Mouse (Mus musculus) neural tube, embryonic 14.5 days (tissue): Measurements from ENCODE around the gene Ddrgk1. TPM values are rescaled to one million over a fixed set of nuclear protein-coding genes. Genes with fewer than 3 reads are reported as not detected.
A peak's percentile ranks its signal among the peaks of the same experiment; 100 is the strongest.
"Not testable (repeated sequence)": the region's sequence is repeated elsewhere in the genome, so short reads cannot be mapped to it uniquely, and the experiment has no call there.

Experiments
- ATAC-seq: fragments of 200-750 bp; cut with Nextera tagmentation; 2 replicates; pipeline ENCODE4 v1.8.0; 2017; ENCODE audit warnings: low read depth, mild to moderate bottlenecking, moderate TSS enrichment, moderate library complexity
- H3K27ac ChIP-seq: fragments of 300-500 bp; sonication (generic); 2 replicates; pipeline ENCODE4 v1.5.1; 2014; ENCODE audit warnings: low read depth, mild to moderate bottlenecking, control low read depth, low read length, moderate library complexity, mixed read lengths
- H3K27me3 ChIP-seq: fragments of 300-500 bp; sonication (generic); 2 replicates; pipeline ENCODE4 v1.6.1; 2014; ENCODE audit warnings: low read length; ENCODE audit not compliant: control insufficient read depth, insufficient read depth
- H3K36me3 ChIP-seq: fragments of 300-500 bp; sonication (generic); 2 replicates; pipeline ENCODE4 v1.6.1; 2014; ENCODE audit warnings: low read length, mixed read lengths; ENCODE audit not compliant: control insufficient read depth, insufficient read depth
- H3K4me1 ChIP-seq: fragments of 300-500 bp; sonication (generic); 2 replicates; pipeline ENCODE4 v1.6.1; 2014; ENCODE audit warnings: low read length; ENCODE audit not compliant: control insufficient read depth, insufficient read depth
- H3K4me2 ChIP-seq: fragments of 300-500 bp; sonication (generic); 2 replicates; pipeline ENCODE4 v1.6.1; 2014; ENCODE audit warnings: mild to moderate bottlenecking, low read depth, low read length, control low read depth
- H3K4me3 ChIP-seq: fragments of 300-500 bp; sonication (generic); 2 replicates; pipeline ENCODE4 v1.5.1; 2014; ENCODE audit warnings: low read depth, low read length, control low read depth, mixed read lengths
- H3K9ac ChIP-seq: fragments of 300-500 bp; sonication (generic); replicated peaks from 2 replicates; pipeline ENCODE4 v1.6.1; 2014; ENCODE audit warnings: low read depth, mild to moderate bottlenecking, control low read depth, low read length, mixed read lengths
- H3K9me3 ChIP-seq: fragments of 300-500 bp; sonication (generic); 2 replicates; pipeline ENCODE4 v1.6.1; 2016; ENCODE audit warnings: low read length; ENCODE audit not compliant: control insufficient read depth
- WGBS: fragments of 180-500 bp; shearing (Covaris S2); extraction: QIAGEN DNeasy Blood & Tissue Kit; methylation state at CpG from one replicate; pipeline ENCODE4 v1.1.7; 2014; 5-methylcytosine and 5-hydroxymethylcytosine counted together
- polyA plus RNA-seq: library from polyadenylated mRNA; unstranded; fragments of >200 nt; fragmentation: Nextera tagmentation; extraction: Ambion mirVana; gene quantifications from 2 replicates; pipeline ENCODE4 v1.2.1, GENCODE M21; 2014

Gene Ddrgk1
- polyA plus RNA-seq, 1 experiment from 2014 or later = 77.0 TPM

GRCm38 (mm10) chr2:130658530-130658929 lies 5.9 kb downstream of the Ddrgk1 start:
- Histone ChIP-seq H3K4me2 (no peak overlapping the region), H3K4me1 (peaks cover 7% of the 10 kb centered on the region), H3K27me3 (no peaks in the 10 kb centered on the region), H3K27ac (no peak overlapping the region), H3K9ac (no peak overlapping the region), H3K9me3 (no peaks in the 10 kb centered on the region), H3K4me3 (no peak overlapping the region), H3K36me3 (peaks cover 71% of the 10 kb centered on the region)
- ATAC-seq = no peak
- WGBS = 98% methylated on average over 10 of the region's 10 CpGs

DNA sequence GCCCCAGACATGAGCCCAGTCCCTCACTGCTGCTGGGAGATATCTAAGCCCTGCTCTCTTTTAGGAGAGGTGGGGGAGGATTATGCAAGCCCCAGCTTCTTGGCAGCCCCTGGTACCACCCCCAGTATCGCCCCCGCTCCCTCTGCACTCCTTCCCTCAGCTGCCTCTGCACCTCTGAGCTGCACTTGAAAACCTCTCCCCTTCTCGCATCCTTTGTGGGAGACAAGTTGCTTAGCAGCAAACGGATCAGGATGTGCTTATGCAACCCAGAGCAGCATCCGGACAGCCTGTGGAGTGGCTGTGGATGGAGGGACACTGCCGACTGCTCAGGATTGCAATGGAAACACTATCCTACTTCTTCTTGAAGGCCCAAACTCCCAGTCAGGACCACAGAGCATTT lies 6.9 kb downstream of the Ddrgk1 start:
- 86% methylated on average over 6 of the region's 6 CpGs for WGBS
- no peaks in the 10 kb centered on the region for H3K27me3 ChIP-seq
- H3K9me3 ChIP-seq = no peaks in the 10 kb centered on the region
- H3K27ac ChIP-seq = no peak overlapping the region
- H3K4me1 ChIP-seq = no peaks in the 10 kb centered on the region
- H3K36me3 ChIP-seq = peaks cover 74% of the 10 kb centered on the region
- no peak overlapping the region for H3K4me3 ChIP-seq
- no peak overlapping the region for H3K9ac ChIP-seq
- ATAC-seq = no peak
- no peak overlapping the region for H3K4me2 ChIP-seq

- H3K4me2 ChIP-seq = no peak overlapping the region
- no peaks in the 10 kb centered on the region for H3K4me1 ChIP-seq
- no peaks in the 10 kb centered on the region for H3K27me3 ChIP-seq
- H3K9me3 ChIP-seq = no peaks in the 10 kb centered on the region
- 95% methylated on average over 9 of the region's 9 CpGs for WGBS
- H3K36me3 ChIP-seq = peaks cover 68% of the 10 kb centered on the region
- no peak for ATAC-seq
- H3K4me3 ChIP-seq = no peak overlapping the region
- H3K9ac ChIP-seq = no peak overlapping the region
- no peak overlapping the region for H3K27ac ChIP-seq
Measured at GRCm38 (mm10) chr2:130656536-130656935, 7.9 kb downstream of the Ddrgk1 start.

DNA sequence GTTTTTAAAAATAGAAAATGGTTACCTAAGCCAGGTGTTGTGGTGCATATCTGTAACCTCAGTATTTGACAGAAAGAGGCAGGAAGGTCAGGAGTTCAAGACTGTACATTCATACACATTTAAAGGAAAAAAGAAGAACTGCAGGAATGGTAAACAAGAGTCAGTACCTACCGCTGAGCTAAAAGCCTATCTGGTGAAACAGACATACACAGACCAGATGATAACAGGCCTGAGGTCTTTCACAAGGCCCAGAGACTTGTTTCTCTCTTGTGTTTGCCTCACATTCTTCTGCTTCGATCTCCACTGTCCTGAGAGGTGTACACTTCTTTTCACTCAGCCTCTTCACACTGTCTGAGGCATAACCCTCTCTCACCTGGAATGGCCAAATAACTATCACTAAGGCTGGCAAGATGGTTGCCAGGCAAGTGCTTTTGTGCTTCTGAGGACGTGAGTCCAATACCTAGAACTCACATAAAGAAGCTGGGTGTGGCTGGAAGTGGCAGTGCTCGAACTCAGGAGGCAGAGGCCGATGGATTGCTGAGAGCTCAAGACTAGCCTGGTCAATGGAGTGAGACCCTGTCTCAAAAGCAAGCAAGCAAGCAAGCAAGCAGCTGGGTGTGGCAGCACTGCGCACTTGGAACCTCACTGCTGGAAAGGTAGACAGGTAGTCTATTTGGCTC lies 8.7 kb downstream of the Ddrgk1 start:
- H3K4me1 ChIP-seq = no peaks in the 10 kb centered on the region
- H3K36me3 ChIP-seq = peaks cover 64% of the 10 kb centered on the region
- no peak overlapping the region for H3K4me2 ChIP-seq
- H3K9me3 ChIP-seq = no peaks in the 10 kb centered on the region
- H3K9ac ChIP-seq = no peak overlapping the region
- no peak overlapping the region for H3K4me3 ChIP-seq
- H3K27me3 ChIP-seq = no peaks in the 10 kb centered on the region
- 95% methylated on average over 6 of the region's 6 CpGs for WGBS
- H3K27ac ChIP-seq = no peak overlapping the region
- ATAC-seq = no peak

- no peak overlapping the region for H3K4me3 ChIP-seq
- ATAC-seq = no peak
- H3K4me1 ChIP-seq = no peaks in the 10 kb centered on the region
- H3K9ac ChIP-seq = no peak overlapping the region
- H3K27ac ChIP-seq = no peak overlapping the region
- no peaks in the 10 kb centered on the region for H3K27me3 ChIP-seq
- no peaks in the 10 kb centered on the region for H3K9me3 ChIP-seq
- H3K4me2 ChIP-seq = no peak overlapping the region
- H3K36me3 ChIP-seq = peaks cover 46% of the 10 kb centered on the region
- 97% methylated on average over 1 of the region's 1 CpGs for WGBS
Measured at GRCm38 (mm10) chr2:130653760-130654159, 10.7 kb downstream of the Ddrgk1 start.

DNA sequence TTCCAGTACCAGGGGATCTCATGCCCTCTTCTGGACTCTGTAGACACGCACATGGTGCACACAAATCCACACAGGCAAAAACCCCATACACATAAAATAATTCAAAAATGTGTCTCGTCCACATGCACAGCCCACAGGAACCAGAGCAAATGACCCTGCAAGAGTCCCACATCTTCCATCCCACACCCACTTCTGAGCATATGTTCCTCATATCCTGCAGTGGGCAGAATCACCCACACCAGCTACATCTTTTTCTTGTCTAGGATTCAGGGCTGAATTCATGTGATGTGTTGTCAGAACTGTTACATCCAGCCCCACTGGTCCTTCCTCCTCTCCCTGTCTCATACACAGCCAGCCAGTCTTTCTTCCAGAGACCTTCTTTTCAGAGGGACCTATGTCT lies 11.2 kb downstream of the Ddrgk1 start:
- Histone ChIP-seq H3K4me2 (no peak overlapping the region), H3K9me3 (no peaks in the 10 kb centered on the region), H3K4me1 (no peaks in the 10 kb centered on the region), H3K4me3 (no peak overlapping the region), H3K27me3 (no peaks in the 10 kb centered on the region), H3K27ac (no peak overlapping the region), H3K9ac (no peak overlapping the region), H3K36me3 (peaks cover 44% of the 10 kb centered on the region)
- ATAC-seq = no peak
- WGBS = 92% methylated on average over 2 of the region's 2 CpGs

DNA sequence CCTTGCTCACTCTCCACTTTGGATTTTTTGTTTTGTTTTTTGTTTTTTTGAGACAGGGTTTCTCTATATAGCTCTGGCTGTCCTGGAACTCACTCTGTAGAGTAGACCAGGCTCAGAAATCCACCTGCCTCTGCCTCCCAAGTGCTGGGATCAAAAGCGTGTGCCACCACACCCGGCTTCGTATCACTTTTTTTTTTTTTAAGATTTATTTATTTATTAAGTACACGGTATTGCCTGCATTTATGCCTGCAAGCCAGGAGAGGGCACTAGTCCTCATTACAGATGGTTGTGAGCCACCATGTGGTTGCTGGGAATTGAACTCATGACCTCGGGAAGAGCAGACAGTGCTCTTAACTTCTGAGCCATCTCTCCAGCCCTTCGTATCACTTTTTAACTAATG lies 15.4 kb downstream of the Ddrgk1 start:
- not testable (repeated sequence) for H3K9me3 ChIP-seq, ATAC-seq, H3K36me3 ChIP-seq, H3K9ac ChIP-seq, H3K27me3 ChIP-seq, H3K4me1 ChIP-seq, H3K27ac ChIP-seq, H3K4me2 ChIP-seq, H3K4me3 ChIP-seq
- 88% methylated on average over 6 of the region's 6 CpGs for WGBS

- Histone ChIP-seq H3K36me3 (no peaks in the 10 kb centered on the region), H3K4me3 (no peak overlapping the region), H3K9ac (no peak overlapping the region), H3K9me3 (no peaks in the 10 kb centered on the region), H3K27me3 (no peaks in the 10 kb centered on the region), H3K4me2 (no peak overlapping the region), H3K27ac (no peak overlapping the region), H3K4me1 (peaks cover 2% of the 10 kb centered on the region; the same call in 1 of the 2 replicates)
- 82% methylated on average over 4 of the region's 4 CpGs for WGBS
- no peak for ATAC-seq
Measured at GRCm38 (mm10) chr2:130645198-130645597, 19.3 kb downstream of the Ddrgk1 start.

DNA sequence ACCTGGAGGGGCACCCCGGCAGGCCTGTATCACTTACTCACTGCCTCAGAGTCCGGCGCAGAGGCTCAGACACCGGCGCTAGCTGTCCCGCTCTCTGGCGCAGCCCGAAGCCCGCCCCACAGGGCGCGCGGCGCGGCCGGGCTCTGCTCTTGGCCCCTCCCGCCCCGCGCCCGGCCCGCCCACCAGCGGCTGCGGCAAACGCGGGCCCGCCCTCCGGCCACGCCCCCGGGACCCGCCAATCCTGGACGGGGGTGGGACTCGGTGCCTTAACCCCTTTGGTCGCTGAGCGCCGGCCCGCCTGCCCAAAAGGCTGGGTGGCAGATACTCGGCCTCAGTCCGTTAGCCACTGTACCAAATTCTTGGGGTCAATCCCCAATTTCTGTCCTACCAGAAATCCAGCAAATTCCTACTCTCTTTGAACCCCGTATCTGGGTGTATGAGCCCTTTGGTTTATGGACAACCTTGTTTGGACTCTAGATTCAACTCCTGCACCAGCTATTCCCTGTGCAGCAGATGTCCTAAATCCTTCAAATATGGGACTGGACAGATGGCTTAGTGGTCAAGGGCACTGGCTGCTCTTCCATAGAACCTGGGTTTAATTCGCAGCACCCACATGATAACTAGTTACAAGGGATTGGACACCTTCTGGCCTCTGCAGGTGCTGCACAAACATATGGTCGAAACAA lies 21.6 kb downstream of the Ddrgk1 start, which contains the start of gene Lzts3:
Lzts3 (minus strand) TSS at position 120 of the 686 bp plus-strand sequence.
- Histone ChIP-seq H3K27me3 (0 out of 2 replicates have a peak, but pooled peaks cover 2% of the 10 kb centered on the region), H3K4me1 (peaks cover 2% of the 10 kb centered on the region; the same call in 1 of the 2 replicates), H3K4me3 (peak within 1 kb of the TSS; percentile 68), H3K4me2 (peak within 1 kb of the TSS; percentile 78), H3K27ac (peak within 1 kb of the TSS; percentile 72), H3K36me3 (no peaks in the 10 kb centered on the region), H3K9me3 (no peaks in the 10 kb centered on the region), H3K9ac (peak within 1 kb of the TSS; percentile 83)
- WGBS = 5% methylated on average over 25 of the region's 40 CpGs
- ATAC-seq = peak; percentile 95
